Mouse (Mus musculus): ENCODE data around the gene Gabrg3. TPM values are rescaled to one million over a fixed set of nuclear protein-coding genes. Genes with fewer than 3 reads are reported as not detected.
"Not testable (repeated sequence)": the region's sequence is repeated elsewhere in the genome, so short reads cannot be mapped to it uniquely, and the experiment has no call there.

The Gabrg3 gene
- polyA plus RNA-seq, 1 experiment from 2014 or later, result 0.42 TPM

DNA sequence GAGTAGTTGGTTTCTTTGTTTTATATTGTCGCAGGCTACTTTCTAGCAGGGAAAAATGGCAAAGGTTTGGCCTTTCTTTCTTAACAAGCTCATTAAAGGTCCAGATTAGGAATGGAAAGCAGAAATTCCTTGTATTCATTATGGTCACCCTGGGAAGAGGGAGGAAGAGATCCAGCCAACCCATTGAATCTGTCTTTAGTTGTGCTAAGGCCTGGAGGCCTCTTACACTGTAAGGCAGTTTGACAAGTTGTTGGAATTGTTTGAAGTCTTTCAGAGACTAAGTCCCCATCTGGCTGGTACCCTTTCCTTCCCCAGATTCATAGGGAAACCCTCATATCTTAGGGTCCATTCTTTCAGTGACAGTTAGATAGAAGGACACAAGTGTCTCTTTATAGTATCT, 172.9 kb downstream of the Gabrg3 start:
- Histone ChIP-seq H3K9me3 (replicated peaks; ENCODE audit: low read length) (no peaks in the 10 kb centered on the region), H3K4me1 (replicated peaks; ENCODE audit: insufficient read depth, low read length) (no peaks in the 10 kb centered on the region), H3K4me3 (replicated peaks; ENCODE audit: low read depth, low read length) (no peak overlapping the region), H3K27ac (no peak overlapping the region), H3K4me2 (ENCODE audit: low read length) (no peak overlapping the region), H3K36me3 (ENCODE audit: insufficient read depth, low read length) (no peaks in the 10 kb centered on the region), H3K9ac (ENCODE audit: low read depth, low read length) (no peak overlapping the region), H3K27me3 (ENCODE audit: insufficient read depth, low read length) (no peaks in the 10 kb centered on the region)
- ATAC-seq (replicated peaks; ENCODE audit: low FRiP score, low read depth) (no peak), DNase-seq (ENCODE audit: low spot score) (no peak)
- no peak for TF ChIP-seq CTCF (IDR thresholded peaks at IDR 0.05; ENCODE audit: low read depth)
- WGBS, result 83% methylated on average over 1 of the region's 1 CpGs

DNA sequence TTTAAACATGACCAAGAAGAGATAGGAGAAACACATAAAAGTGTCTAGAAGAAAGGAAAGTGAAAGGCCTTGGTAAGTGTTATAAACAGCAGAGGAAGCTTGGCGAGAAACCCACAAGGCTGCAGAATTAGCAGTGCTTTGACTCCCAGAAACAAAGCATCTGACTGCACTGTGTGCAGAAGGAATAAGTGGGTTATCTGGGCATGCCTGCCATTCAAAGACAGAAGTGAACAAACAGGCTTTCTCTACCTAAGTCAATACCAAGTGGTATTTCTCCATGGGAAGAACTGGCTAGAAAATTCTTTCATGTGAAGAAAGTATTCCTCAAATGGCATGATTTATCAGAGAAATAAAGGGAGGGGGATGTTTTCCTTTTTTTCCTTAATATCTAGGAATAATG, 201.0 kb downstream of the Gabrg3 start:
- no peak for DNase-seq (ENCODE audit: low spot score)
- WGBS, result 77% methylated on average over 1 of the region's 1 CpGs
- Histone ChIP-seq H3K9me3 (replicated peaks; ENCODE audit: low read length) (no peaks in the 10 kb centered on the region), H3K4me1 (replicated peaks; ENCODE audit: insufficient read depth, low read length) (no peaks in the 10 kb centered on the region), H3K36me3 (ENCODE audit: insufficient read depth, low read length) (no peaks in the 10 kb centered on the region), H3K27ac (no peak overlapping the region), H3K4me3 (replicated peaks; ENCODE audit: low read depth, low read length) (no peak overlapping the region), H3K9ac (ENCODE audit: low read depth, low read length) (no peak overlapping the region), H3K4me2 (ENCODE audit: low read length) (no peak overlapping the region), H3K27me3 (ENCODE audit: insufficient read depth, low read length) (no peaks in the 10 kb centered on the region)
- ATAC-seq (replicated peaks; ENCODE audit: low FRiP score, low read depth), result no peak
- no peak for TF ChIP-seq CTCF (IDR thresholded peaks at IDR 0.05; ENCODE audit: low read depth)

DNA sequence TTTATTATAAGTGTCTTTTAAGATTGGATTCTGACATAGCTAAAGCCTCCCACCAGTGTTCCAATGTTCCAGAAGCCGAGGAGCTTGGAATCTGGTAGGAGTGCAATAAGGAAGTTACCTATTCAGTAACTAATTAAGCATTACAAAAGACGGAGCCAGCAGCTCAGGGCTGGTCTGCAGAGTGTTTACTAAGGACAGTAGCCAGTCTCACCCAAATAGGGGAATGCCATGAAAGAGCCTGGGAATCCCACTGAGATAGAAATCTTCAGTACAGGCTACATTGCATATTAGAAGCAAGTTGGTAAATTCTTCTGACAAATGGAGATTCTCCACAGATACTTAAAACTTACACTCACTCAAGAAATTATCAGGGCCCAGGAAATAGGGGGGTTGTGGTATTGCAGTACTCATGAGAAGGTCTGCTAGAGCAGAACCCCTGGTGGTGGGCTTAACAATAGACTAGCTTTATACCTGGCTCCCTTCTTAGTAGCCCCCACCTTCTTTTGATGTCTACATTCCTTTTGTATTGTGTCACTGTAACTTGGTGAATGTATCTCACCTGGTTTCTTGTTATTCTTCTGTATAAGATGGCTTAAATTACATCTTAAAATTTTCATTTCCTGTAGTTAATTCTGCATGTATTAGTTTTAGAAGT, 211.0 kb downstream of the Gabrg3 start:
- H3K27me3 ChIP-seq (ENCODE audit: insufficient read depth, low read length); H3K36me3 ChIP-seq (ENCODE audit: insufficient read depth, low read length); H3K9ac ChIP-seq (ENCODE audit: low read depth, low read length); H3K4me1 ChIP-seq (replicated peaks; ENCODE audit: insufficient read depth, low read length); DNase-seq (ENCODE audit: low spot score); H3K9me3 ChIP-seq (replicated peaks; ENCODE audit: low read length); H3K27ac ChIP-seq; H3K4me3 ChIP-seq (replicated peaks; ENCODE audit: low read depth, low read length); ATAC-seq (replicated peaks; ENCODE audit: low FRiP score, low read depth); H3K4me2 ChIP-seq (ENCODE audit: low read length): not testable (repeated sequence)
- 39% methylated on average over 2 of the region's 2 CpGs for WGBS

DNA sequence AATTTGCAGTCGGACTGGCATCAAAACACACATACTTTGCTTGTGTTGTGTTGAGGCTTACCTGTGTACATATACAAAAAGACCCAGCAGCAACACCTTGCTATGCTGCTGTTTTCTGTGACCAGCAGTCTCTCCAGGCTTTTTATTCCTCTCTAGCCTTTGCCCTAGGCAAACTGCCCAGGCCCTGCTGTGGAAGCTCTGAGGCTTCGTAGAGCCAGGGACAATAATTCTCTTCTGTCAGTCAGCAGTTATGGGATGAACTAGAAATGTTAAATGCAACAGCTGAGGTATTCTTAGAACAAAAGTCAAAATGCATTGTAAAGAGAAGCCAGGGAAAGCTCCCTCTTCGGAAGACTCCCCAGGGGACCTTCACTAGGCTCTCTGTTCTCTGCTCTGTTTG, 220.1 kb downstream of the Gabrg3 start:
- Histone ChIP-seq H3K9me3 (replicated peaks; ENCODE audit: low read length) (no peaks in the 10 kb centered on the region), H3K27ac (no peak overlapping the region), H3K4me2 (ENCODE audit: low read length) (no peak overlapping the region), H3K36me3 (ENCODE audit: insufficient read depth, low read length) (no peaks in the 10 kb centered on the region), H3K9ac (ENCODE audit: low read depth, low read length) (no peak overlapping the region), H3K4me3 (replicated peaks; ENCODE audit: low read depth, low read length) (no peak overlapping the region), H3K27me3 (ENCODE audit: insufficient read depth, low read length) (no peaks in the 10 kb centered on the region), H3K4me1 (replicated peaks; ENCODE audit: insufficient read depth, low read length) (0 out of 2 replicates have a peak, but pooled peaks cover 4% of the 10 kb centered on the region)
- WGBS, result 57% methylated on average over 3 of the region's 3 CpGs
- no peak for TF ChIP-seq CTCF (IDR thresholded peaks at IDR 0.05; ENCODE audit: low read depth)
- DNase-seq (ENCODE audit: low spot score), result peak; percentile 78
- no peak for ATAC-seq (replicated peaks; ENCODE audit: low FRiP score, low read depth)

DNA sequence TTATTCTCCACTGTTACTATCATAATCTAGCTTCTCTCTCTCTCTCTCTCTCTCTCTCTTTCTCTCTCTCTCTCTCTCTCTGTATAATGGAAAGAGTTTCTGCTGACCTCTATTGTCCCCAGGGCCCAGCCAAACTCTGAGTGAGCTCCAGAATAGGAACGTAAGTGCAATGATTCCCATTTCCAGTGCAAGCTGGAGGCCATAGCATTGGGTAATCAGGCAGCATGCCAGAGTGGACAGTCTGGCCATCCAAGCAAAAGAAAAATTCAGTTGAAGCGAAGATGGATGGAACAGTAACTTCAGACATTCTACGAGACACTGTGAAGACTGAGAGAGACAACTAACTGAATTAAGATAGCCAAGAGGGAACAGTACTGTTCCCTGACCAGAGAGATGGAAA, 228.8 kb downstream of the Gabrg3 start:
- H3K4me3 ChIP-seq (replicated peaks; ENCODE audit: low read depth, low read length), result no peak overlapping the region
- no peaks in the 10 kb centered on the region for H3K27me3 ChIP-seq (ENCODE audit: insufficient read depth, low read length)
- 72% methylated on average over 3 of the region's 3 CpGs for WGBS
- no peak overlapping the region for H3K4me2 ChIP-seq (ENCODE audit: low read length)
- no peak for TF ChIP-seq CTCF (IDR thresholded peaks at IDR 0.05; ENCODE audit: low read depth)
- DNase-seq (ENCODE audit: low spot score), result no peak
- no peak for ATAC-seq (replicated peaks; ENCODE audit: low FRiP score, low read depth)
- H3K9ac ChIP-seq (ENCODE audit: low read depth, low read length), result no peak overlapping the region
- no peaks in the 10 kb centered on the region for H3K36me3 ChIP-seq (ENCODE audit: insufficient read depth, low read length)
- H3K27ac ChIP-seq, result no peak overlapping the region
- H3K9me3 ChIP-seq (replicated peaks; ENCODE audit: low read length), result no peaks in the 10 kb centered on the region
- H3K4me1 ChIP-seq (replicated peaks; ENCODE audit: insufficient read depth, low read length), result peaks cover 5% of the 10 kb centered on the region; the same call in 1 of the 2 replicates

DNA sequence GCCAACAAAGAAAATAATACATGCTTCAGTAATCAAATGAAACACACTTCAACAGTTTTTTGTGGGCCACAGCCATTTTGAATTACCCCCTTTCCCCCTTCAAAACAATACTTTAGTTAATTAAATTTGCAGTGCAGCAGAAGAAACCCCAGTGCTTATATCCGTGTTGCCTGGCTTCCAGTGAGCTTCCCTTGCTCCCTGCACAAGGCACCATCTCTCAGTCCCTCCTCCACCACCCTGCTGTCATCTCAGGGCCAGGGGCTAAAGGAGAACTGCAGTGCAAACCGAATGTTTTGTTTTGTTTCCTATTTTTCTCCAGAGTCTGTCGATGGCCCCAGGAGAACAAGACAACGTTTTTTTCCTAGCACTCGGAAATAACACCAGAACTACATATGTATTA, 233.2 kb downstream of the Gabrg3 start:
- Histone ChIP-seq H3K36me3 (ENCODE audit: insufficient read depth, low read length) (no peaks in the 10 kb centered on the region), H3K4me2 (ENCODE audit: low read length) (no peak overlapping the region), H3K4me3 (replicated peaks; ENCODE audit: low read depth, low read length) (no peak overlapping the region), H3K4me1 (replicated peaks; ENCODE audit: insufficient read depth, low read length) (peaks cover 5% of the 10 kb centered on the region; the same call in 1 of the 2 replicates), H3K9me3 (replicated peaks; ENCODE audit: low read length) (no peaks in the 10 kb centered on the region), H3K9ac (ENCODE audit: low read depth, low read length) (no peak overlapping the region), H3K27me3 (ENCODE audit: insufficient read depth, low read length) (no peaks in the 10 kb centered on the region), H3K27ac (no peak overlapping the region)
- ATAC-seq (replicated peaks; ENCODE audit: low FRiP score, low read depth), result no peak
- peak; percentile 4 for DNase-seq (ENCODE audit: low spot score)
- no peak for TF ChIP-seq CTCF (IDR thresholded peaks at IDR 0.05; ENCODE audit: low read depth)
- 30% methylated on average over 5 of the region's 5 CpGs for WGBS

DNA sequence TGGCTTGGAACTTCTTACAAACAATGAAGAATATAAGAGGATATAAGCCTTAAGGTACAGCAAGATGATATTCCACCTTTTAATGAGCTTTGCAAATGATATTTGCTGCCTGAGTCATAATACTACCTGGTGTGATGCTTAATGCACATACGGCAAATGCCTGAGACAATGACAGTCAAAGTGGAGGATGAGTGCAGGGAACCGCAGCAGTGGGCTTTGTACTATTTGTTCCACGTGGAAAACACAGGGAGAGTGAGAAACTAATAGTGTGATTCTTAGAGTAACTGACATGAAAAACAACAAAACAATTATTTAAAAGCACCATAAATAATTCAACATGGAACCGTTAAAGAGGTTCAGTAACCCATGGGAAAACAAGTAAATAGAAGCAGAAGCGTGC, 236.2 kb downstream of the Gabrg3 start:
- peaks cover 5% of the 10 kb centered on the region; the same call in 1 of the 2 replicates for H3K4me1 ChIP-seq (replicated peaks; ENCODE audit: insufficient read depth, low read length)
- no peak overlapping the region for H3K4me3 ChIP-seq (replicated peaks; ENCODE audit: low read depth, low read length)
- ATAC-seq (replicated peaks; ENCODE audit: low FRiP score, low read depth) (no peak), DNase-seq (ENCODE audit: low spot score) (no peak)
- no peak overlapping the region for H3K27ac ChIP-seq
- no peaks in the 10 kb centered on the region for H3K27me3 ChIP-seq (ENCODE audit: insufficient read depth, low read length)
- H3K4me2 ChIP-seq (ENCODE audit: low read length), result no peak overlapping the region
- H3K36me3 ChIP-seq (ENCODE audit: insufficient read depth, low read length), result no peaks in the 10 kb centered on the region
- WGBS, result 60% methylated on average over 5 of the region's 5 CpGs
- H3K9me3 ChIP-seq (replicated peaks; ENCODE audit: low read length), result no peaks in the 10 kb centered on the region
- no peak for TF ChIP-seq CTCF (IDR thresholded peaks at IDR 0.05; ENCODE audit: low read depth)
- no peak overlapping the region for H3K9ac ChIP-seq (ENCODE audit: low read depth, low read length)

Measured in kidney, postnatal 0 days (tissue).